Mouse (Mus musculus): ENCODE measurements around the gene Sox15. TPM values are rescaled to one million over a fixed set of nuclear protein-coding genes. Genes with fewer than 3 reads are reported as not detected.
"Not testable (repeated sequence)": the region's sequence is repeated elsewhere in the genome, so short reads cannot be mapped to it uniquely, and the experiment has no call there.

Sox15 gene
- total RNA-seq (2021) = not detected
- long read RNA-seq = 0 reads

DNA sequence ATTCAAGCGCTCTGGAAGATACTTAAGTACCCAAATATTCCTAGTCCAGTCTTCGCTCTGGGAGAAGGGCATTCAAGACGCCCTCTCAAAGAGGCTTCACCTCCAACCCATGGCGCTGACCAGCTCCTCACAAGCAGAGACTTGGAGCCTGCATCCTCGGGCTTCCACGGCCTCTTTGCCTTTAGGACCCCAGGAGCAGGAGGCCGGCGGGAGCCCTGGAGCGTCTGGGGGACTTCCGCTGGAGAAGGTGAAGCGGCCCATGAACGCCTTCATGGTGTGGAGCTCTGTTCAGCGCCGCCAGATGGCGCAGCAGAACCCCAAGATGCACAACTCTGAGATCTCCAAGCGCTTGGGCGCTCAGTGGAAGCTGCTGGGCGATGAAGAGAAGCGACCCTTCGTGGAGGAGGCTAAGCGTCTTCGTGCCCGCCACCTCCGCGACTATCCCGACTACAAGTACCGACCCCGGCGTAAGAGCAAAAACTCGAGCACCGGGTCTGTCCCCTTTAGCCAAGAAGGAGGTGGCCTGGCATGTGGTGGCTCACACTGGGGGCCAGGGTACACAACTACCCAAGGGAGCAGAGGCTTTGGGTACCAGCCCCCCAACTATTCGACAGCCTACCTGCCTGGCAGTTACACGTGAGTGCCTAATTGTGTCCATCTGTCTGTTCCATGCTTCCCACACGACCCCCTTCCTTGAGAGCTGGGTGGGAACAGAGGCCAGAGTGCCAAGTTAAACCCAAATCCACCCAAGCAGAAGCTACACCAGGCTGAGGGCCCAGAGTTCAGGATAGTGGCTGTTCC, at the start of gene Sox15:
Sox15 (plus strand) TSS at position 51 of the 801 bp plus-strand sequence.
- peak in 1 of 2 experiments; percentile 84 for DNase-seq (ENCODE audit: low spot score in 2 of 2)

DNA sequence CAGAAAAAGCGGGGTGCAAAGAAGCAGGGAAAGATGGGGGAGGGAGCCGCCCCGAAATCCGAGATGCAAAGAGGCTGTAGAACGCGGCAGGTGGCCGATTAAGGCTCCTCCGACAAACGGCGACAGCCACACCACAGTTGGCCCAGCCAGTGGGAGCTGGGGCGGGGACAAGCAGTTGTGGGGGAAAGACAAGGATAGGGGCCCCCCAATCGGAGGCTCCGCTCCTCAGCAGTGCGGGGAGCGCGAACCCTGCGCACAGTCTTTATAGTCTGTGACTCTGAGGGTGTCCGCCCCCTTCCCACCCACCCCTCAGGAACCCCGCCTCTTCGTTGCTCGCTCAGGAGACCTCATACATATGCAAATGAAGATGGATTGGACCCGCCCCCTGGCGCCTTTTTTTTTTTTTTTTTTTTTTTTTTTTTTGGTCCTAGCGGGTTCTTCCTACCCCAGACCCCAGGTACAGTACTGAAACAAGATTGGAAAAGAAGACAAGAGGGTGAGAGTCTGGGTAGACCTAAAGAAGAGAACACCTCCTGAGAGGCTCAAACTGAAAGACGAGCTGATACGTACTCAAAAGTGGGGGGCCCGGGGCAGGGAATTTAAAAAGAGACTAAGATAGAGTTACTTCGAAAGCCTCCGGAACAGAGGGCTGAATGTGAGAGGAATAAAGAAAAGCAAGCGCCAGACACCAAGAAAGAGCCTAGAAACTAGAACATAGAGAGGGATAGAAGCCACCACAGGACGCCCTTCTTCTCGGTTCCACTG, 49.2 kb upstream of the Sox15 start, which contains the start of gene Atp1b2:
Atp1b2 (minus strand) TSS at position 217 of the 765 bp plus-strand sequence.
- peak; percentile 84 to 85 for DNase-seq (ENCODE audit: low spot score in 2 of 2)

- no peak for DNase-seq (ENCODE audit: low spot score in 2 of 2)
These were observed 48.7 kb upstream of the Sox15 start for GRCm38 (mm10) chr11:69606491-69606795.

DNA sequence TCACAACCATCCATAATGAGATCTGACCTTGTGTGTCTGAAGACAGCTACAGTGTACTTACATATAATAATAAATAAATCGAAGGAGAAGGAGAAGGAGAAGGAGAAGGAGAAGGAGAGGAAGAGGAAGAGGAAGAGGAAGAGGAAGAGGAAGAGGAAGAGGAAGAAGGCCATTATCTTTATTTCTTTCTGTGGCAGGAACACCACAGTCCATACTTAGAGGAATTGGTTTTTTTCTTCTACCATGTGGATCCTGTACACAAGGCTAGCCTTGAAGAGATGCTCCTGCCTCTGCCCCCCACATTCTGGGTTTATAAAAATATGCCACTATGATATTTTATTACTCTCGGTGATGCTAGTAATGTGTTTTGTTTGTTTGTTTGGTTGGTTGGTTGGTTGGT, 48.3 kb upstream of the Sox15 start:
- no peak for DNase-seq (ENCODE audit: low spot score in 2 of 2)

- DNase-seq (ENCODE audit: low spot score in 2 of 2) = no peak
These were observed 46.6 kb upstream of the Sox15 start for GRCm38 (mm10) chr11:69608525-69608924.

DNA sequence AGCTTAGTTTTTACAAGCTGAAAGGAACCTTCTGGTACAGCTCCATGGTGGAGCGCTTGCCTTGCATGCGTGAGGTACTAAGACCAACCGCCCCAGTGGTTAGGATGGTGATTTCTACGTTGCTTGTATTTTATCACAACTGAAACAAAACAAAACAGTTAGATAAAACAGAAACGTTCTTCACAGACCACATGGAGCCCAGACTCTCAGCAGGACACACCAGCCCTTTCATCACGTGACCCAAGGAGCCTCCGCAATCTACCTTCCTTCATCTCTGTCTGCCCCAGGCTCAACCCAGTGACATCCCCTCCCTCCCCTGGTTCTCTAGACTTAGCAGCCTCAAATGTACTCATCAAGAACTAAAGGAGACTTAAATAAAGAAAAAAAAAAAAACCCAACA, 45.7 kb upstream of the Sox15 start:
- DNase-seq (ENCODE audit: low spot score in 2 of 2) = no peak

DNA sequence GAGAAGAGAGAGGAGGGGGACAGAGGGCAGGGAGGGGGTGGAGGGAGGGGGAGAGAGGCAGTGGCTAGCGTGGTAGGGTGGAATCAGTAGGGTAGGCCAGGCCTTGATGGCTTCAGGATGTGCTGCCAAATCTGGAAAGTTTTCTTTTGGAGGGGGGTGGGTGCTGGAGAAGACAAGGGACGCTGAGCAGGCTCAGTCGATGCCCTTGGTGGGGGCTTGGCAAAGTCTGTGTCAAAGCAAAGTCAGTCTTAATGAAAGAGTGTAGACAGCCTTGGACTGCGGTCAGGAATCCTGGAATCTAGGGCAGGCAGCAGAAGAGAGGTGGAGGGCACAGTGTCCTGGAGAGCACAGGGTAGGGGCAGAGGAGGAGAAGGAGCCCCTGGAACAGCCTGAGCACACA, 44.2 kb upstream of the Sox15 start:
- peak in 1 of 2 experiments; percentile 37 for DNase-seq (ENCODE audit: low spot score in 2 of 2)

GRCm38 (mm10) chr11:69613553-69614256, 41.4 kb upstream of the Sox15 start:
- DNase-seq (ENCODE audit: low spot score in 2 of 2) = peak; percentile 57 to 82

DNA sequence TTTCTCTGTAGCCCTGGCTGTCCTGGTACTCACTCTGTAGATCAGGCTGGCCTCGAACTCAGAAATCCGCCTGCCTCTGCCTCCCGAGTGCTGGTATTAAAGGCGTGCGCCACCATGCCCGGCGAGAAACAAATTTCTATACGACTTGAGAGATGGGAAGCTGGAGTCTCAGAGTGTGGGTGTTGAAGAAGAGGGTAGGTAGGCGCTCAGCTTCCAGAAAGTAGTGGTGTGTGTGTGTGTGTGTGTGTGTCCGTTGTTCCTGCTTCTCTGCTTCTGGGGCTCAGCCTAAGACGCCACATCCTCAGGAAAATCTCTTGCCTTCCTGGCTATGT, 40.9 kb upstream of the Sox15 start:
- DNase-seq (ENCODE audit: low spot score in 2 of 2) = not testable (repeated sequence)

- DNase-seq (ENCODE audit: low spot score in 2 of 2) = no peak
These were observed 38.3 kb upstream of the Sox15 start for GRCm38 (mm10) chr11:69616781-69617180.

- DNase-seq (ENCODE audit: low spot score in 2 of 2) = no peak
These were observed 37.3 kb upstream of the Sox15 start, which contains the start of gene Shbg for GRCm38 (mm10) chr11:69617805-69618204. Gene Shbg, minus strand, starts transcription at chr11:69617905.

DNA sequence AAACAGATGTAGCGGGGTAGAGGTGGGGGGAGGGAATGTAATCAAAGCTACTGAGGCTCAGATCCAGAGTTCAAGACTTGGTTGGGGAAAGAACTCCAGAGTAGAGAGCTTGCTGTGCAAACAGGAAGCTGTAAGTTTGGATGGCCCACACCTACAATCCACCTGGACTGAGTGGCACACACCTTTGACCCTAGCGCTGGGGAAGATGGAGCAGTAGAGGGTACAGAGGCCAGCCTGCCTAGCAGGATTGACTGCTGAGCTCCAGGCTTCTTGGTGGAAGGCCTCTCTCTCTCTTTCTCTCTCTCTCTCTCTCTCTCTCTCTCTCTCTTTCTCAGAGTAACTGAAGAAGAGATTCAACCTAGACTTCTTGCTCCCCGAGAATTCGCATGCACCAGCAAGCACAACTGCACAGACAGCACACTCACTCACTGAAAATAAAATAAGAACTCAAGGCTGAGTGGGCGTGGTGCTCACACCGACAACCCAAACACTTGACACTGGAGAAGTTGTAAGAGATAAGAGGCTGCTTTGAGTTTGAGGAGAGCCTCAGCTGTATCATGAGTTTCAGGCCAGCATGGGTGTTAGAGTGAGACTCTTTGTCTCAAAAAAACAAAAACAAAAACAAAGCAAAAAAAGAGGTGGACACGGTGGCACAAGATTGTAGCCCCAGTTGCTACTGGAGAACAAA, 34.6 kb upstream of the Sox15 start:
- no peak for DNase-seq (ENCODE audit: low spot score in 2 of 2)

GRCm38 (mm10) chr11:69621571-69622268, 33.4 kb upstream of the Sox15 start, which contains the start of gene Sat2:
Gene Sat2, plus strand, starts transcription at chr11:69622024.
- DNase-seq (ENCODE audit: low spot score in 2 of 2) = peak in 1 of 2 experiments; percentile 54

DNA sequence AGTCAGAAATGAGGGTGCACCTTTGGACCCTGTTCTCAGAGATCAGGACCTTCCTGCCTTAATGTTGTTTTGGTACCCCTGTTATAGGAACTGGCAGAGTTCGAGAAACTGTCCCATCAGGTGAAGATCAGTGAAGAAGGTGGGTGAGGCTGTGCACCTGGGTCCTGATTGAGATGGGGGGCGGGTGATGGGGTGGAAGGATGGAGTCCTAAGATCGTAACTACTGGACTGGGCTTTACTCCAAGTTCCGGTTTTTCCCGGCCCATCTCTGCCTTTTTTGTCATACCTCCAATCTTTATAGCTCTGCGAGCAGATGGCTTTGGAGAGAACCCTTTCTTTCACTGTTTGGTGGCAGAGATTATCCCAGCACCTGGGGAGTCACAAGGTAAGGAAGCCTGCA, 32.7 kb upstream of the Sox15 start:
- no peak for DNase-seq (ENCODE audit: low spot score in 2 of 2)

GRCm38 (mm10) chr11:69623006-69623405, 32.1 kb upstream of the Sox15 start:
- no peak for DNase-seq (ENCODE audit: low spot score in 2 of 2)

DNA sequence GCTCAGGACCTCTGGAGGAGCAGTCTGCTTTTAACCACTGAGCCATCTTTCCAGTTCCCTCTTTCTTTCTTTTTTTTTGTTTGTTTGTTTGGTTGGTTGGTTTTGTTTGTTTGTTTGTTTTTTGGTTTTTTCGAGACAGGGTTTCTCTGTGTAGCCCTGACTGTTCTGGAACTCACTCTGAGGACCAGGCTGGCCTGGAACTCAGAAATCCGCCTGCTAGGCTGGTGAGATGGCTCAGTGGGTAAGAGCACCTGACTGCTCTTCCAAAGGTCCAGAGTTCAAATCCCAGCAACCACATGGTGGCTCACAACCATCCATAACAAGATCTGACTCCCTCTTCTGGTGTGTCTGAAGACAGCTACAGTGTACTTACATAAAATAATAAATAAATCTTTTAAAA, 30.8 kb upstream of the Sox15 start:
- DNase-seq (ENCODE audit: low spot score in 2 of 2) = not testable (repeated sequence)

- peak in 1 of 2 experiments; percentile 74 for DNase-seq (ENCODE audit: low spot score in 2 of 2)
These were observed 26.8 kb upstream of the Sox15 start for GRCm38 (mm10) chr11:69628286-69628685.

DNA sequence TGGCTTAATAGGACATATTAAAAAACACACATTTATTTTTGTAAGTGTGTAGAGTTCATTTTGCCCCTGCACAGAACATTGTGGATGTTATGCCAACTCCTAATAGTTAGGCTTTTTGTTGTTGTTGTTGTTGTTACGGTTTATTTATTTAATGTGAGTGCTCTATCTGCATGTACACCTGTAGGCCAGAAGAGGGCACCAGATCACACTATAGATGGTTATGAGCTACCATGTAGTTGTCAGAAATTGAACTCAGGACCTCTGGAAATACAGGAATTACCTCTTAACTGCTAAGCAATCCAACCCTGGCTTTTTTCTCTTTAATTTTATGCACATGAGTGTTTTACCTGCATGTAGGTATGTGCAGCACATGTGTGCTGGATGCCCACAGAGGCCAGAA, 25.3 kb upstream of the Sox15 start:
- DNase-seq (ENCODE audit: low spot score in 2 of 2) = no peak

GRCm38 (mm10) chr11:69632284-69633089, 22.6 kb upstream of the Sox15 start, which contains the start of gene Fxr2:
Gene Fxr2, plus strand, starts transcription at chr11:69632990.
- peak; percentile 100 for DNase-seq (ENCODE audit: low spot score in 2 of 2)

Data from layer of hippocampus, adult 18-20 months (tissue).